Mouse (Mus musculus) intestine, embryonic 14.5 days (tissue): ENCODE data around the gene Nsg1. TPM values are rescaled to one million over a fixed set of nuclear protein-coding genes. Genes with fewer than 3 reads are reported as not detected.

ENCODE experiments used
- ATAC-seq: fragments of 200-750 bp; cut with Nextera tagmentation; replicated peaks from 2 replicates; pipeline ENCODE4 v1.8.0; 2017; ENCODE audit warnings: low read depth, moderate number of reproducible peaks, moderate TSS enrichment, moderate library complexity; ENCODE audit not compliant: low FRiP score, low TSS enrichment
- DNase-seq: peaks from one replicate; pipeline ENCODE4 v3.0.0-alpha.2; 2018; ENCODE audit warnings: low spot score
- H3K27ac ChIP-seq: fragments of 300-500 bp; sonication (generic); 2 replicates; pipeline ENCODE4 v1.5.1; 2014; ENCODE audit warnings: low read depth, mild to moderate bottlenecking, control low read depth
- H3K27me3 ChIP-seq: fragments of 300-500 bp; sonication (generic); replicated peaks from 2 replicates; pipeline ENCODE4 v1.6.1; 2014; ENCODE audit warnings: low read length, control low read depth; ENCODE audit not compliant: control insufficient read depth, insufficient read depth
- H3K36me3 ChIP-seq: fragments of 300-500 bp; sonication (generic); 2 replicates; pipeline ENCODE4 v1.6.1; 2014; ENCODE audit warnings: low read length, control low read depth; ENCODE audit not compliant: control insufficient read depth, insufficient read depth
- H3K4me1 ChIP-seq: fragments of 300-500 bp; sonication (generic); replicated peaks from 2 replicates; pipeline ENCODE4 v1.6.1; 2014; ENCODE audit warnings: low read length, control low read depth, mixed read lengths; ENCODE audit not compliant: control insufficient read depth, insufficient read depth
- H3K4me2 ChIP-seq: fragments of 300-500 bp; sonication (generic); 2 replicates; pipeline ENCODE4 v1.6.1; 2014; ENCODE audit warnings: low read length
- H3K4me3 ChIP-seq: fragments of 300-500 bp; sonication (generic); 2 replicates; pipeline ENCODE4 v1.5.1; 2014; ENCODE audit warnings: low read depth, low read length, control low read depth, mixed read lengths
- H3K9ac ChIP-seq: fragments of 300-500 bp; sonication (generic); 2 replicates; pipeline ENCODE4 v1.6.1; 2014; ENCODE audit warnings: mild to moderate bottlenecking, low read length
- H3K9me3 ChIP-seq: fragments of 300-500 bp; sonication (generic); 2 replicates; pipeline ENCODE4 v1.6.1; 2016; ENCODE audit warnings: low read length, control low read depth; ENCODE audit not compliant: control insufficient read depth
- WGBS: fragments of 180-500 bp; shearing (Covaris S2); extraction: QIAGEN DNeasy Blood & Tissue Kit; methylation state at CpG from one replicate; pipeline ENCODE4 v1.1.7; 2014; 5-methylcytosine and 5-hydroxymethylcytosine counted together
- polyA plus RNA-seq: library from polyadenylated mRNA; unstranded; fragments of >200 nt; fragmentation: Nextera tagmentation; extraction: Ambion mirVana; gene quantifications from 2 replicates; pipeline ENCODE4 v1.2.1, GENCODE M21; 2014

Nsg1 gene
- polyA plus RNA-seq, 1 experiment from 2014 or later = 16.1 TPM

- WGBS = 74% methylated on average over 9 of the region's 9 CpGs
- H3K36me3 ChIP-seq = peaks cover 36% of the 10 kb centered on the region
- no peaks in the 10 kb centered on the region for H3K9me3 ChIP-seq
- H3K4me1 ChIP-seq = 0 out of 2 replicates have a peak, but pooled peaks cover 5% of the 10 kb centered on the region
- H3K4me3 ChIP-seq = peak overlapping the region; percentile 84; the same call in 1 of the 2 replicates
- DNase-seq = no peak
- H3K27ac ChIP-seq = no peak overlapping the region
- H3K9ac ChIP-seq = no peak overlapping the region
- peaks cover 20% of the 10 kb centered on the region for H3K27me3 ChIP-seq
- peak overlapping the region; percentile 78; the same call in 1 of the 2 replicates for H3K4me2 ChIP-seq
- ATAC-seq = no peak
Measured at GRCm38 (mm10) chr5:38157481-38158020, 2.2 kb downstream of the Nsg1 start.

- Histone ChIP-seq H3K9ac (no peak overlapping the region), H3K27me3 (no peaks in the 10 kb centered on the region), H3K27ac (no peak overlapping the region), H3K36me3 (peaks cover 59% of the 10 kb centered on the region), H3K4me1 (no peaks in the 10 kb centered on the region), H3K9me3 (no peaks in the 10 kb centered on the region), H3K4me2 (no peak overlapping the region), H3K4me3 (no peak overlapping the region)
- 86% methylated on average over 5 of the region's 5 CpGs for WGBS
- ATAC-seq = no peak
- DNase-seq = no peak
Measured at GRCm38 (mm10) chr5:38153636-38154035, 6.1 kb downstream of the Nsg1 start.

- no peak overlapping the region for H3K27ac ChIP-seq
- 85% methylated on average over 9 of the region's 10 CpGs for WGBS
- no peaks in the 10 kb centered on the region for H3K27me3 ChIP-seq
- H3K4me3 ChIP-seq = no peak overlapping the region
- ATAC-seq = no peak
- no peak for DNase-seq
- H3K36me3 ChIP-seq = peaks cover 59% of the 10 kb centered on the region
- no peak overlapping the region for H3K4me2 ChIP-seq
- no peaks in the 10 kb centered on the region for H3K9me3 ChIP-seq
- no peaks in the 10 kb centered on the region for H3K4me1 ChIP-seq
- H3K9ac ChIP-seq = no peak overlapping the region
Measured at GRCm38 (mm10) chr5:38152201-38153108, 7.3 kb downstream of the Nsg1 start.

GRCm38 (mm10) chr5:38151264-38151663, 8.4 kb downstream of the Nsg1 start:
- H3K4me2 ChIP-seq = no peak overlapping the region
- no peaks in the 10 kb centered on the region for H3K4me1 ChIP-seq
- no peak for DNase-seq
- WGBS = 50% methylated on average over 3 of the region's 3 CpGs
- no peak for ATAC-seq
- no peak overlapping the region for H3K9ac ChIP-seq
- peaks cover 53% of the 10 kb centered on the region for H3K36me3 ChIP-seq
- H3K4me3 ChIP-seq = no peak overlapping the region
- no peaks in the 10 kb centered on the region for H3K9me3 ChIP-seq
- no peak overlapping the region for H3K27ac ChIP-seq
- H3K27me3 ChIP-seq = no peaks in the 10 kb centered on the region

GRCm38 (mm10) chr5:38146524-38146923, 13.2 kb downstream of the Nsg1 start:
- Histone ChIP-seq H3K4me2 (no peak overlapping the region), H3K9ac (no peak overlapping the region), H3K36me3 (peaks cover 56% of the 10 kb centered on the region), H3K27me3 (no peaks in the 10 kb centered on the region), H3K27ac (no peak overlapping the region), H3K4me1 (no peaks in the 10 kb centered on the region), H3K4me3 (no peak overlapping the region), H3K9me3 (no peaks in the 10 kb centered on the region)
- 87% methylated on average over 6 of the region's 6 CpGs for WGBS
- DNase-seq (no peak), ATAC-seq (no peak)

GRCm38 (mm10) chr5:38140893-38141292, 18.8 kb downstream of the Nsg1 start:
- no peak overlapping the region for H3K4me3 ChIP-seq
- no peak overlapping the region for H3K9ac ChIP-seq
- H3K4me2 ChIP-seq = no peak overlapping the region
- no peaks in the 10 kb centered on the region for H3K9me3 ChIP-seq
- WGBS = 80% methylated on average over 6 of the region's 6 CpGs
- H3K27ac ChIP-seq = no peak overlapping the region
- ATAC-seq = no peak
- no peaks in the 10 kb centered on the region for H3K27me3 ChIP-seq
- H3K4me1 ChIP-seq = no peaks in the 10 kb centered on the region
- H3K36me3 ChIP-seq = peaks cover 69% of the 10 kb centered on the region
- DNase-seq = no peak

GRCm38 (mm10) chr5:38137163-38137562, 22.5 kb downstream of the Nsg1 start:
- DNase-seq (no peak), ATAC-seq (no peak)
- Histone ChIP-seq H3K36me3 (peaks cover 44% of the 10 kb centered on the region), H3K4me2 (no peak overlapping the region), H3K4me1 (no peaks in the 10 kb centered on the region), H3K27ac (no peak overlapping the region), H3K9me3 (no peaks in the 10 kb centered on the region), H3K4me3 (no peak overlapping the region), H3K9ac (no peak overlapping the region), H3K27me3 (no peaks in the 10 kb centered on the region)
- WGBS = 87% methylated on average over 9 of the region's 9 CpGs

- 94% methylated on average over 9 of the region's 9 CpGs for WGBS
- DNase-seq (no peak), ATAC-seq (no peak)
- no peak overlapping the region for H3K4me2 ChIP-seq
- no peaks in the 10 kb centered on the region for H3K27me3 ChIP-seq
- no peak overlapping the region for H3K9ac ChIP-seq
- no peak overlapping the region for H3K27ac ChIP-seq
- no peaks in the 10 kb centered on the region for H3K4me1 ChIP-seq
- H3K9me3 ChIP-seq = no peaks in the 10 kb centered on the region
- H3K4me3 ChIP-seq = no peak overlapping the region
- H3K36me3 ChIP-seq = peaks cover 40% of the 10 kb centered on the region
Measured at GRCm38 (mm10) chr5:38136247-38136646, 23.5 kb downstream of the Nsg1 start.
